Mouse (Mus musculus): Measurements from ENCODE around the gene Tmem100.

DNA sequence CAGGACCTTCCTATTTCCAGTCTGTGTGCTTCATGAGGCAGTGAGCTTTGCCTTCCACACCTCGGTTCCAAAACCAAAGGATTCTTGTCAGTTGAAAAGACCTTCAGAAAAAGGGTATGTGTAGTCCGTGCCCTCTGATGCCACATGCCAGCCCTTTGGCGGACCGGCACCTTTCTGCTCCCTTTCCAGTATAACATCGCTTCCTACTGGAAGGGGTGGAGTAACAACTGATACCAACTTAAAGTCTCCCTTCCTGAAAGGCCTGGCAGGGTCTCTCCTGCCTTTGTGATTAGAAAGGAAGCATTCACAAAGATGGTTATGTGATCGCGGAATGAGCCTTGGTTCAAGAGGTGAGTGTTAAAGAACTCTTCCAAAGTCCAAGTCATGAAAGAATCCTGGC lies 19.9 kb downstream of the Tmem100 start:
- TF ChIP-seq CTCF (IDR thresholded peaks at IDR 0.05; ENCODE audit: low read depth, low read length) (no peak), POLR2A (IDR thresholded peaks at IDR 0.05; ENCODE audit: borderline replicate concordance, low read depth, low read length) (no peak)

Measured in bone marrow macrophage, adult 2 months (primary cell).